Mouse (Mus musculus) E14TG2a.4 (cell line): ENCODE results near the gene Sdhb.

Experiments
- CTCF ChIP-seq: conservative IDR thresholded peaks from 2 replicates; pipeline ENCODE4 v1.5.1; 2014; ENCODE audit warnings: low read length
- NANOG ChIP-seq: IDR thresholded peaks from 2 replicates; pipeline ENCODE4 v1.6.1; 2014; ENCODE audit warnings: borderline replicate concordance, low read length, mixed read lengths

GRCm38 (mm10) chr4:140913565-140913964, 47.4 kb upstream of the Sdhb start:
- no peak for TF ChIP-seq CTCF
- TF ChIP-seq NANOG = no peak
